Mouse (Mus musculus): ENCODE measurements around the gene Fam89b. TPM values are rescaled to one million over a fixed set of nuclear protein-coding genes. Genes with fewer than 3 reads are reported as not detected.

Fam89b gene
- polyA plus RNA-seq, 1 experiment from 2014 or later: 116 TPM

- H3K36me3 ChIP-seq (ENCODE audit: insufficient read depth): peaks cover 70% of the 10 kb centered on the region
Observed at GRCm38 (mm10) chr19:5692913-5693396, 36.5 kb downstream of the Fam89b start.

GRCm38 (mm10) chr19:5692086-5692912, 37.2 kb downstream of the Fam89b start:
- peak overlapping the region; percentile 97 for H3K4me2 ChIP-seq
- TF ChIP-seq CTCF (IDR thresholded peaks at IDR 0.05; ENCODE audit: low read depth): no peak
- H3K4me1 ChIP-seq (ENCODE audit: insufficient read depth): peaks cover 16% of the 10 kb centered on the region; the same call in 1 of the 2 replicates
- DNase-seq (peak; percentile 64), ATAC-seq (ENCODE audit: insufficient read depth) (no peak)
- H3K9me3 ChIP-seq (ENCODE audit: low read depth, low read length): no peaks in the 10 kb centered on the region
- no peaks in the 10 kb centered on the region for H3K27me3 ChIP-seq (ENCODE audit: insufficient read depth, low read length)
- H3K27ac ChIP-seq (ENCODE audit: low read depth): peak overlapping the region; percentile 70
- 55% methylated on average over 10 of the region's 10 CpGs for WGBS
- H3K36me3 ChIP-seq (ENCODE audit: insufficient read depth): peaks cover 64% of the 10 kb centered on the region
- peak overlapping the region; percentile 88 for H3K9ac ChIP-seq
- peak overlapping the region; percentile 92 for H3K4me3 ChIP-seq (ENCODE audit: low read depth, low read length)

More at GRCm38 (mm10) chr19:5692913-5693396, 36.5 kb downstream of the Fam89b start:
- DNase-seq: no peak
- Histone ChIP-seq H3K4me1 (ENCODE audit: insufficient read depth) (peaks cover 12% of the 10 kb centered on the region; the same call in 1 of the 2 replicates), H3K9ac (peak overlapping the region; percentile 88), H3K9me3 (ENCODE audit: low read depth, low read length) (no peaks in the 10 kb centered on the region), H3K4me2 (peak overlapping the region; percentile 97), H3K27me3 (ENCODE audit: insufficient read depth, low read length) (no peaks in the 10 kb centered on the region), H3K4me3 (ENCODE audit: low read depth, low read length) (peak overlapping the region; percentile 92), H3K27ac (ENCODE audit: low read depth) (peak overlapping the region; percentile 70; the same call in 1 of the 2 replicates)
- WGBS: 62% methylated on average over 10 of the region's 10 CpGs
- ATAC-seq (ENCODE audit: insufficient read depth): no peak
- no peak for TF ChIP-seq CTCF (IDR thresholded peaks at IDR 0.05; ENCODE audit: low read depth)

- H3K9ac ChIP-seq: peak overlapping the region; percentile 88
- peak overlapping the region; percentile 92 for H3K4me3 ChIP-seq (ENCODE audit: low read depth, low read length)
- no peak for ATAC-seq (ENCODE audit: insufficient read depth)
- peak overlapping the region; percentile 97 for H3K4me2 ChIP-seq
- TF ChIP-seq CTCF (IDR thresholded peaks at IDR 0.05; ENCODE audit: low read depth): no peak
- H3K9me3 ChIP-seq (ENCODE audit: low read depth, low read length): no peaks in the 10 kb centered on the region
- WGBS: 75% methylated on average over 5 of the region's 5 CpGs
- peaks cover 57% of the 10 kb centered on the region for H3K36me3 ChIP-seq (ENCODE audit: insufficient read depth)
- no peak for DNase-seq
- H3K27me3 ChIP-seq (ENCODE audit: insufficient read depth, low read length): no peaks in the 10 kb centered on the region
- H3K4me1 ChIP-seq (ENCODE audit: insufficient read depth): peaks cover 16% of the 10 kb centered on the region; the same call in 1 of the 2 replicates
- peak overlapping the region; percentile 70 for H3K27ac ChIP-seq (ENCODE audit: low read depth)
Observed at GRCm38 (mm10) chr19:5691601-5692000, 37.9 kb downstream of the Fam89b start.

GRCm38 (mm10) chr19:5690343-5690735, 39.1 kb downstream of the Fam89b start:
- DNase-seq (no peak), ATAC-seq (ENCODE audit: insufficient read depth) (no peak)
- Histone ChIP-seq H3K4me2 (peak overlapping the region; percentile 97), H3K9ac (peak overlapping the region; percentile 88), H3K9me3 (ENCODE audit: low read depth, low read length) (no peaks in the 10 kb centered on the region), H3K27ac (ENCODE audit: low read depth) (peak overlapping the region; percentile 94), H3K4me3 (ENCODE audit: low read depth, low read length) (peak overlapping the region; percentile 92), H3K4me1 (ENCODE audit: insufficient read depth) (peaks cover 16% of the 10 kb centered on the region; the same call in 1 of the 2 replicates), H3K27me3 (ENCODE audit: insufficient read depth, low read length) (no peaks in the 10 kb centered on the region), H3K36me3 (ENCODE audit: insufficient read depth) (peaks cover 57% of the 10 kb centered on the region)
- no peak for TF ChIP-seq CTCF (IDR thresholded peaks at IDR 0.05; ENCODE audit: low read depth)
- 49% methylated on average over 15 of the region's 15 CpGs for WGBS

- no peaks in the 10 kb centered on the region for H3K27me3 ChIP-seq (ENCODE audit: insufficient read depth, low read length)
- WGBS: 4% methylated on average over 42 of the region's 42 CpGs
- peaks cover 57% of the 10 kb centered on the region for H3K36me3 ChIP-seq (ENCODE audit: insufficient read depth)
- DNase-seq (peak; percentile 90), ATAC-seq (ENCODE audit: insufficient read depth) (peak; percentile 62)
- no peak for TF ChIP-seq CTCF (IDR thresholded peaks at IDR 0.05; ENCODE audit: low read depth)
- peak overlapping the region; percentile 92 for H3K4me3 ChIP-seq (ENCODE audit: low read depth, low read length)
- peak overlapping the region; percentile 88 for H3K9ac ChIP-seq
- H3K27ac ChIP-seq (ENCODE audit: low read depth): peak overlapping the region; percentile 94
- H3K4me1 ChIP-seq (ENCODE audit: insufficient read depth): peaks cover 16% of the 10 kb centered on the region; the same call in 1 of the 2 replicates
- no peaks in the 10 kb centered on the region for H3K9me3 ChIP-seq (ENCODE audit: low read depth, low read length)
- peak overlapping the region; percentile 97 for H3K4me2 ChIP-seq
Observed at GRCm38 (mm10) chr19:5689565-5690342, 39.7 kb downstream of the Fam89b start.

- H3K27me3 ChIP-seq (ENCODE audit: insufficient read depth, low read length): no peaks in the 10 kb centered on the region
- peak overlapping the region; percentile 97 for H3K4me2 ChIP-seq
- H3K9me3 ChIP-seq (ENCODE audit: low read depth, low read length): no peaks in the 10 kb centered on the region
- ATAC-seq (ENCODE audit: insufficient read depth): no peak
- no peak for TF ChIP-seq CTCF (IDR thresholded peaks at IDR 0.05; ENCODE audit: low read depth)
- H3K9ac ChIP-seq: peak overlapping the region; percentile 88
- H3K4me1 ChIP-seq (ENCODE audit: insufficient read depth): peaks cover 16% of the 10 kb centered on the region; the same call in 1 of the 2 replicates
- H3K27ac ChIP-seq (ENCODE audit: low read depth): peak overlapping the region; percentile 94
- peak overlapping the region; percentile 92 for H3K4me3 ChIP-seq (ENCODE audit: low read depth, low read length)
- peaks cover 58% of the 10 kb centered on the region for H3K36me3 ChIP-seq (ENCODE audit: insufficient read depth)
- DNase-seq: no peak
- under 1% methylated on average over 7 of the region's 7 CpGs for WGBS
Observed at GRCm38 (mm10) chr19:5689088-5689428, 40.4 kb downstream of the Fam89b start.
